Mouse (Mus musculus) forebrain, embryonic 10.5 days (tissue): Measurements from ENCODE around the gene Rab1a. TPM values are rescaled to one million over a fixed set of nuclear protein-coding genes. Genes with fewer than 3 reads are reported as not detected.
"Not testable (repeated sequence)": the region's sequence is repeated elsewhere in the genome, so short reads cannot be mapped to it uniquely, and the experiment has no call there.

ENCODE experiments used
- DNase-seq: peaks from one replicate; pipeline ENCODE4 v3.0.0-alpha.2; 2017; ENCODE audit warnings: low spot score; ENCODE audit errors: extremely low spot score
- H3K27ac ChIP-seq: fragments of 300-500 bp; sonication (generic); 2 replicates; pipeline ENCODE4 v1.5.1; 2016; ENCODE audit warnings: mild to moderate bottlenecking
- H3K27me3 ChIP-seq: fragments of 300-500 bp; sonication (generic); 2 replicates; pipeline ENCODE4 v1.6.1; 2016; ENCODE audit warnings: mild to moderate bottlenecking; ENCODE audit not compliant: poor library complexity, severe bottlenecking
- H3K36me3 ChIP-seq: fragments of 300-500 bp; sonication (generic); replicated peaks from 2 replicates; pipeline ENCODE4 v1.6.1; 2016; ENCODE audit warnings: mild to moderate bottlenecking, moderate library complexity
- H3K4me1 ChIP-seq: fragments of 300-500 bp; sonication (generic); 2 replicates; pipeline ENCODE4 v1.6.1; 2016
- H3K4me3 ChIP-seq: fragments of 300-500 bp; sonication (generic); 2 replicates; pipeline ENCODE4 v1.5.1; 2016; ENCODE audit warnings: mild to moderate bottlenecking, moderate library complexity
- H3K9me3 ChIP-seq: fragments of 300-500 bp; sonication (generic); 2 replicates; pipeline ENCODE4 v1.6.1; 2016; ENCODE audit warnings: mild to moderate bottlenecking, moderate library complexity
- WGBS: fragments of 180-500 bp; shearing (Covaris S2); methylation state at CpG from one replicate; pipeline ENCODE4 v1.1.7; 2016; 5-methylcytosine and 5-hydroxymethylcytosine counted together
- polyA plus RNA-seq: library from polyadenylated mRNA; unstranded; fragments of >200 nt; fragmentation: Nextera tagmentation; extraction: Ambion mirVana; gene quantifications from 2 replicates; pipeline ENCODE4 v1.2.1, GENCODE M21; 2016

Gene Rab1a
- polyA plus RNA-seq, 1 experiment from 2014 or later, result 200 TPM

DNA sequence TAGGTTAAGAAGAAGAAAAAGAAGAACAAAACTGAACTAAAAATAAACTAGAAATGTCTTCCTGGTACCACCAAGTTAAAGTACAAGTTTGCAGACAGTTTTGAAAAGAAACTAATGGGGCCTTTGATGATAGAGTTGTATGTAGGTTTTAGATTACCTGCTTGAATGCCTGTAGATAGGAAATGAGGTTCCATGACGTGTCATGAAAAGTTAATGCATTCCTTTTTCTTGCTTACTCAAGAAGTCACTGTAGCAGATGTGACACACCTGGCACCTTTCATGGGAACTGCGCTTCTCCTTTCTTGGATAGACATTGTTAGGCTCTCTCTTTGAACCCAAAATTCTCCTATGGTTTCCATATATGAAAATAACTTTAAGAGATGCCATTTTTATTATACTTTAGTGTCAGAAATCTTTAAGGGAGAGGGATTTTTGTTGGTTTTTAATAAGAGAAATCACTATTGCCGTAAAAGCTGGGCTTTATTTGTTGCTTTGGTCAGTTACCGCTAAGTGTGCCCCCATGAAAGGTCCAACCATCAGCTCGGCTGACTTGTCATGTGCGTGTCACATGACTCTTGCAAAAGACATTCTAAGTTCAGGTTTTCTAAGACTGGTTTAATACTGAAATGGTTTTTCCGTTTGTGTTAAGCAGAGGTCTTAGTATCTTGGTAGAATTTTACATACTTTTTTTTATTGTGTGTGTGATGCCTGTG lies 1.2 kb downstream of the Rab1a start:
- H3K4me1 ChIP-seq, result peaks cover 24% of the 10 kb centered on the region
- no peak for DNase-seq
- H3K27ac ChIP-seq, result peak overlapping the region; percentile 96
- peaks cover 9% of the 10 kb centered on the region; the same call in 1 of the 2 replicates for H3K36me3 ChIP-seq
- no peaks in the 10 kb centered on the region for H3K9me3 ChIP-seq
- peak overlapping the region; percentile 99 for H3K4me3 ChIP-seq
- H3K27me3 ChIP-seq, result no peaks in the 10 kb centered on the region
- WGBS, result 65% methylated on average over 7 of the region's 7 CpGs

DNA sequence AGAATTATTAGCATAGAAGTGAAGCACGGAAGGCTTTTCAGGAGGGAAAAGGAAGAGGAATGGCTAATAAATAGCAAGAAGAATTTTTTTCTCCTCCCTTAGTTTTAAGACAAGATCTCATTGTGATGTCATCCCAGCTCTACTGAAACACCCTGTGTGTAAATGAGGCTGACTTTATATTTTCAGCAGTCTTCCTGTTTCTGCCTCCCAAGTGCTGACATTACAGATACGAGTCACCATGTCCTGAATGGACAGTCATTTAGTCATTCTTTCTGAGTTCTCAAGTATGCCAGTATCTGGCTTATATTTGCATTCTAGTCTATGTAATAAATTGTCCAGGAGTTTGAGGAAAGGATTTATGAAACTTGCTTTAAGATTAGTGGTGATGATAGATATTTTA lies 3.1 kb downstream of the Rab1a start:
- Histone ChIP-seq H3K36me3 (peaks cover 16% of the 10 kb centered on the region), H3K4me1 (peaks cover 24% of the 10 kb centered on the region), H3K9me3 (no peaks in the 10 kb centered on the region), H3K4me3 (no peak overlapping the region), H3K27ac (no peak overlapping the region), H3K27me3 (no peaks in the 10 kb centered on the region)
- WGBS, result 94% methylated on average over 2 of the region's 2 CpGs
- DNase-seq, result no peak

DNA sequence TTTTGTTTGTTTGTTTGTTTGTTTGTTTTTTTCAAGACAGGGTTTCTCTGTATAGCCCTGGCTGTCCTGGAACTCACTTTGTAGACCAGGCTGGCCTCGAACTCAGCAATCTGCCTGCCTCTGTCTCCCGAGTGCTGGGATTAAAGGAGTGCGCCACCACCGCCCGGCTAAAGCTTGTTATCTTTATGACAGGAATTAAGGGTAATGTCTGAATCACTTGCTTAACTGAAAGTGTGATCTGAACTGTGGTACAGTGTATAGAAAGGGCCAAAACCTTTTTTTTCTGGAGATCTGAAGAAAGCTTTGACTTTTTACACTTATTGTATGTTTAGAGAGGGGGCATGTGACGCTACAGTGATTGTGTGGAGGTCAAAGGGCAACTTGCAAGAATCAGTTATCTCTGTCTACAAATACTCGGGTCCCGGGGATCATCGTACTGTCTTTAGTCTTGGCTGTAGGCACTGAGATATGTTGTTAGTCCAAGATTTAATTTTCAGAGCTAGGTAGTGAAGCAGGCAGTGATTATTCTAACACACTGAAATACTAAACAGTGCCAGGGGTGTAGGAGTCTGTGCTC lies 3.7 kb downstream of the Rab1a start:
- DNase-seq, result no peak

DNA sequence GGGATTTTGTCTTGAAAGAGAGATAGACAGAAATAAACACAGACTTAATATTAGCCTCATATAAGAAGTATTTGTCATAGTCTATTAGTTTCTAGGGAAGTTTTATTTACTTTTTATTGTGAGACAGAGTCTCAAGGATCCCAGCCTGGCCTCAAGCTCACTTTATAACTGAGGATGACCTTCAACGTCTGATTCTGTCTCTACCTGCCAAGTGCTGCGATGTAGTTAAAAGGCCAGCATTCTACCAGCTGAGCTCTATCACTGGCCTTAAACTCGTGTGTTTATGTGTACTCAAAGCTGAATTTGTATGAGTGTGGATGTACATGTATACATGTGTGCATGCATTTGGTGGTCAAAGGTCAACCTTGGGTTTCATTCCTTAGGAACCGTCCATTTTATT lies 4.3 kb downstream of the Rab1a start:
- WGBS, result 90% methylated on average over 4 of the region's 4 CpGs
- DNase-seq, result no peak

More for the DNA sequence above, 3.7 kb downstream of the Rab1a start:
- Histone ChIP-seq H3K4me1 (peaks cover 24% of the 10 kb centered on the region), H3K4me3 (no peak overlapping the region), H3K27ac (no peak overlapping the region), H3K9me3 (no peaks in the 10 kb centered on the region), H3K36me3 (peaks cover 16% of the 10 kb centered on the region), H3K27me3 (no peaks in the 10 kb centered on the region)
- WGBS, result 90% methylated on average over 9 of the region's 9 CpGs

DNA sequence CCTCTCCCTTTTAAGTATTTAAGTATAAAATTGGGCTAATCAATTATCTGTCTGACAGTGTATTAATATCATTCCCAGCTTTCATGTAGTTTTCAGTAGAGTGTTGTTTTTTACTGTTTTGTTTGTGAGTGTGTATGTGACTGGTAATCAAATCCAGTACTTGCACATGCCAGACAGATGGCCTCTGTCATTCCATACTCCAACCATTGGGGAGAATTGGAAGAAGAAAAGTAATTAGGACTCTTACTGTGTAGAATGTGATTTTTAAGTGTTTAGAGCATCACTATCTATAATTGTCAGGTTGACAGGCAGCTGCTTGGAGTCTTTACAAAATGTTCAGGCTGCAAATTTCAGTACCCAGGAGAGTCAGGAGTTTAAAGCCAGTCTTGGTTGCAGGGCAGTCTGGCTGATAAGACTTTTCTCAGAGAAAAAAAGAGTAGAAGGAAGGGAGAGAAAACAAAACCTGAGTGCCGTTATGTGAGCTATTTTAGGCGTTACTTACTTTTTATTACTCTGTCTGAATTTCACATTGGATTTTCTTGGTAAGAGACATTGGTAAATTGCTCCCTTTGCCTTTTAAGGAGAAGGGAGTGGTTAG lies 5.5 kb downstream of the Rab1a start:
- Histone ChIP-seq H3K4me3 (no peak overlapping the region), H3K27ac (no peak overlapping the region), H3K9me3 (no peaks in the 10 kb centered on the region), H3K36me3 (peaks cover 16% of the 10 kb centered on the region), H3K4me1 (peaks cover 19% of the 10 kb centered on the region), H3K27me3 (no peaks in the 10 kb centered on the region)
- no peak for DNase-seq
- WGBS, result 93% methylated on average over 2 of the region's 2 CpGs

More for the DNA sequence above, 4.3 kb downstream of the Rab1a start:
- Histone ChIP-seq H3K27ac (no peak overlapping the region), H3K36me3 (peaks cover 16% of the 10 kb centered on the region), H3K9me3 (no peaks in the 10 kb centered on the region), H3K4me3 (no peak overlapping the region), H3K4me1 (peaks cover 20% of the 10 kb centered on the region), H3K27me3 (no peaks in the 10 kb centered on the region)

DNA sequence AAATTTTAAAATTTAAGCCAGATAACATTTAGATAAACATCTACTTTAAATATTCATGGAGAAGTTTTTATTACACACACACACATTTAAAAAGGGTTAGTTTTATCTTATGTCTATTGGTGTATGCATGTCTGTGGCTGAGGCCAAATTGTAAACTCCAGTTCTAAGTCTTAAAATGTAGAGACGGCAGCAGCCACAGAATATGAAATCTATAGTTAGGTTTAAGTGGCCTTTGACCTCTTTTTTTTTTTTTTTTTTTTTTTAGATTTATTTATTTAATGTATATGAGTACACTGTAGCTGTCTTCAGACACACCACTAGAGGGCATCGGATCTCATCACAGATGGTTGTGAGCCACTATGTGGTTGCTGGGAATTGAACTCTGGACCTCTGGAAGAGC lies 6.4 kb downstream of the Rab1a start:
- no peak overlapping the region for H3K4me3 ChIP-seq
- WGBS, result 78% methylated on average over 2 of the region's 2 CpGs
- no peak overlapping the region for H3K27ac ChIP-seq
- no peaks in the 10 kb centered on the region for H3K9me3 ChIP-seq
- H3K27me3 ChIP-seq, result no peaks in the 10 kb centered on the region
- no peak for DNase-seq
- peaks cover 16% of the 10 kb centered on the region for H3K36me3 ChIP-seq
- H3K4me1 ChIP-seq, result peaks cover 14% of the 10 kb centered on the region

DNA sequence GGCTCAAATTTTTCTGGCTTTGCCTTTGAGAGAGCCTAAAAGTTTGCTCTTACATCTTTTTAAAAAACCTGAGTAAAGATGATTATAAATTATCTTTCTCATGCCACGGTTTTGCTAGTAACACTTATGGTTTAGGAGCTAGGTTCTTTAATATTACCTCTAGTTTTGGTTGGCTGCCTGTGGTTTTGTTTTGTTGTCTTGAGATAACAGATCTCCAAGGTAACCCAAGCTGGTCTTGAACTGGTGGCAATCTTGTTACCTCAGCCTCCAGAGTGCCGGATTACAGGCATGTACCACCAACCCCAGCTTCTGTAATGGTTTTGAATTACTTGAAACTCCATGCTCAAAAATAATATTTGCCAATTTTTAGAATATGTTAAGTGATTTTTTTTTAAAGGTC lies 10.6 kb downstream of the Rab1a start:
- Histone ChIP-seq H3K4me1 (no peaks in the 10 kb centered on the region), H3K9me3 (no peaks in the 10 kb centered on the region), H3K4me3 (no peak overlapping the region), H3K27ac (no peak overlapping the region), H3K27me3 (no peaks in the 10 kb centered on the region), H3K36me3 (peaks cover 29% of the 10 kb centered on the region)
- no peak for DNase-seq
- WGBS, result 91% methylated on average over 2 of the region's 2 CpGs

DNA sequence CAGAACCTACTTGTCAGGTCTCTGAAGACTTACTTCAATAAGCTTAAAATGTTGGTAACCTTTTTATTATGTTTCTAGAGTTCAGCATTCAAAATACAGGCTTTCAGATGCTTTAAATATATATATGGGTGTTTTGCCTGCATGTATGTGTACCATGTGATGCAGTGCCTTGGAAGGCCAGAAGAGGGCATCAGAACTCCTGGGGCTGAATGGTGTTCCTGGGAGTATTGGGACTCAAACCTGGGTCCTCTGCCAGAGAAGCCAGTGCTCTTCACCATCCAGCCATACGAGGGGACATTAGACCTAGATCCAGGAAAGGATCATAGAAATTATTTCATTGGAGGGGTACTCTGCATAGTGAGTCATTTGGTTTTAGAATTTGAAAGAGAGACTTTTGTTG lies 13.5 kb downstream of the Rab1a start:
- 97% methylated on average over 1 of the region's 1 CpGs for WGBS
- H3K36me3 ChIP-seq, result peaks cover 51% of the 10 kb centered on the region
- H3K9me3 ChIP-seq, result no peaks in the 10 kb centered on the region
- DNase-seq, result no peak
- H3K27ac ChIP-seq, result no peak overlapping the region
- no peak overlapping the region for H3K4me3 ChIP-seq
- H3K27me3 ChIP-seq, result no peaks in the 10 kb centered on the region
- H3K4me1 ChIP-seq, result no peaks in the 10 kb centered on the region

DNA sequence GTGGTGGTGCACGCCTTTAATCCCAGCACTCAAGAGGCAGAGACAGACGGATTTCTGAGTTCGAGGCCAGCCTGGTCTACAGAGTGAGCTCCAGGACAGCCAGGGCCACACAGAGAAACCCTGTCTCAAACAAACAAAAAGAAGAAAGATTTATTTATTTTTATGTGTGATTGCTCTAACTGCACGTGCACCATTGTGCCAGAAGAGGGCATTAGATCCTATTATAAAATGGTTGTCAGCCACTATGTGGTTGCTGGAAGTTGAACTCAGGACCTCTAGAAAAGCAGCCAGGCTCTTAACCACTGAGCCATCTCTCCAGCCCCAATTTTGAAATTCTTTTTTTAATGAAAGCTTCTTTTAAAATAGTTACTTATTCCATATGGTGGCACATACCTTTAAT lies 15.2 kb downstream of the Rab1a start:
- peaks cover 66% of the 10 kb centered on the region for H3K36me3 ChIP-seq
- no peaks in the 10 kb centered on the region for H3K9me3 ChIP-seq
- no peak overlapping the region for H3K4me3 ChIP-seq
- H3K27ac ChIP-seq, result no peak overlapping the region
- H3K4me1 ChIP-seq, result no peaks in the 10 kb centered on the region
- no peak for DNase-seq
- WGBS, result 90% methylated on average over 4 of the region's 4 CpGs
- H3K27me3 ChIP-seq, result no peaks in the 10 kb centered on the region

DNA sequence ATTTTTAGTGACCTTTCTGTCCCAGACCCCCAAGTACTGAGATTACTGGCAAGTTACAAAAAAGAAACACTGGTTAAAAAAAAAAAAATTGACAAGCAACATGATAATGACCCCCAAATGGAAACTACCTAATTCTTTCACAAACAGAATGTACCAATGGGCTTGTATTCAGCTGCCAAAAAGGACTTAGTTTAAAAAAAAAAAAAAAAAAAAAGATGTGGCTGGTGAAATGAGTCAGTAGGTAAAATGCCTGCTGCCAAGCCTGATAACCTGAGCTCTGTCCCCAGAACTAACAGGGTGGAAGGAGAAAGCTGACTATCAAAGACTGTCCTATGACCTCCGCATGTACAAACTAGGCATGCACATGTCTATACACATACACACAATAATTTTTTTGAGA lies 16.0 kb downstream of the Rab1a start:
- 100% methylated on average over 1 of the region's 1 CpGs for WGBS
- H3K36me3 ChIP-seq, result peaks cover 72% of the 10 kb centered on the region

DNA sequence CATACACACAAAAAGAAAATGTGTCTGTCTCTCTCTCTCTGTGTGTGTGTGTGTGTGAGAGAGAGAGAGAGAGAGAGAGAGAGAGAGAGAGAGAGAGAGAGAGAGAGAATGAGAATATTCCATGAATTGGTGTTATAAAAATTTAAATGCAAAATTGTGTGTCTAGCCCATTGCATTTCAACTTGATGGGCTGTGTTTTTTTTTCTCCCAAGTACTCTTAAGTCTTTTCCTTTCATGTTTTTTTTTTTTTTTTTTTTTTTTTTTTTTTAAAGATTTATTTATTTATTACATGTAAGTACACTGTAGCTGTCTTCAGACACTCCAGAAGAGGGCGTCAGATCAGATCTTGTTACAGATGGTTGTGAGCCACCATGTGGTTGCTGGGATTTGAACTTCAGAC lies 20.4 kb downstream of the Rab1a start:
- 100% methylated on average over 1 of the region's 1 CpGs for WGBS
- not testable (repeated sequence) for H3K4me1 ChIP-seq, H3K27me3 ChIP-seq, H3K27ac ChIP-seq, DNase-seq, H3K9me3 ChIP-seq, H3K4me3 ChIP-seq
- H3K36me3 ChIP-seq, result peaks cover 93% of the 10 kb centered on the region

More for the DNA sequence above, 16.0 kb downstream of the Rab1a start:
- H3K27me3 ChIP-seq, result no peaks in the 10 kb centered on the region
- H3K9me3 ChIP-seq, result no peaks in the 10 kb centered on the region
- no peak overlapping the region for H3K27ac ChIP-seq
- DNase-seq, result no peak
- H3K4me1 ChIP-seq, result no peaks in the 10 kb centered on the region
- H3K4me3 ChIP-seq, result no peak overlapping the region

DNA sequence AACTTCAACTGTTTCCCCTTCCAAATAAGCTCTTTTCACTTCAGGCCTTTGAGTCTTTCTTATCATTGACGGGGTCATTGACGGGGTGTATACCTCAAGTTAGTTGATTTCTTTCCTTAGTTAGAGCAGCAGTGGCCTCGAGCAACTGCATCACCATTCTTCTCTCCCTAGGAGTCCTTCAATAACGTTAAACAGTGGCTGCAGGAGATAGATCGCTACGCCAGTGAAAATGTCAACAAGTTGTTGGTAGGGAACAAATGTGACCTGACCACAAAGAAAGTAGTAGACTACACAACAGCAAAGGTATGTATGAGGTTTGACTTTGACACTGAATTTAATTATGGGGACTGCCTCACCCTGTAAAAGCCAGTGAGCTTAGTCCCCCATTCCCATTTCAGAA lies 23.0 kb downstream of the Rab1a start:
- no peak overlapping the region for H3K4me3 ChIP-seq
- DNase-seq, result no peak
- no peaks in the 10 kb centered on the region for H3K27me3 ChIP-seq
- no peaks in the 10 kb centered on the region for H3K9me3 ChIP-seq
- 84% methylated on average over 6 of the region's 6 CpGs for WGBS
- H3K27ac ChIP-seq, result no peak overlapping the region
- no peaks in the 10 kb centered on the region for H3K4me1 ChIP-seq
- peaks cover 93% of the 10 kb centered on the region for H3K36me3 ChIP-seq

DNA sequence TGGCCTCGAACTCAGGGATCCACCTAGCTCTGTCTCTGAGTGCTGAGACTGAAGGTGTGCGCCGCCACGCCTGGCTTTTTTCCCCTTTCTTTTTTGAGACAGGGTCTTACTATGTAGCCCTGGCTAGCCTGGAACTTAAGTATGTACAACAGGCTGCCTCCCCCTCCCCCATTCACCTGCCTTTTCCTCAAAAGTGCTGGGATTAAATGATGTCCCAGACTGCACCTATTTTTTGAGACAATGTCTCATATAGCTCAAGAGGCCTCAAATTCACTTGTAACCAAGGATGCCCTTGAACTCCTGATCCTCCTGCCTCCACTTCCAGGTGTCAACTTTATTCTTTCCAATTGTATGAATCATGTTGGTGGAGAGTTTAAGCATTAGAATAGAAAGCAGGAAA lies 24.7 kb downstream of the Rab1a start:
- Histone ChIP-seq H3K27ac (no peak overlapping the region), H3K9me3 (no peaks in the 10 kb centered on the region), H3K4me1 (peaks cover 4% of the 10 kb centered on the region; the same call in 1 of the 2 replicates), H3K36me3 (peaks cover 94% of the 10 kb centered on the region), H3K27me3 (no peaks in the 10 kb centered on the region), H3K4me3 (no peak overlapping the region)
- DNase-seq, result no peak
- 92% methylated on average over 4 of the region's 4 CpGs for WGBS
